Mouse (Mus musculus): Measurements from ENCODE around the gene Rmi1. TPM values are rescaled to one million over a fixed set of nuclear protein-coding genes. Genes with fewer than 3 reads are reported as not detected.
"Not testable (repeated sequence)": the region's sequence is repeated elsewhere in the genome, so short reads cannot be mapped to it uniquely, and the experiment has no call there.

The Rmi1 gene
- polyA plus RNA-seq (2012; rRNA removed) = 9.1 and 10.3 TPM in 2 replicates

- no peak for DNase-seq (ENCODE audit: low read depth)
Observed at GRCm38 (mm10) chr13:58402003-58402743, at the start of gene Rmi1. Rmi1 (plus strand) TSS chr13:58402248.

DNA sequence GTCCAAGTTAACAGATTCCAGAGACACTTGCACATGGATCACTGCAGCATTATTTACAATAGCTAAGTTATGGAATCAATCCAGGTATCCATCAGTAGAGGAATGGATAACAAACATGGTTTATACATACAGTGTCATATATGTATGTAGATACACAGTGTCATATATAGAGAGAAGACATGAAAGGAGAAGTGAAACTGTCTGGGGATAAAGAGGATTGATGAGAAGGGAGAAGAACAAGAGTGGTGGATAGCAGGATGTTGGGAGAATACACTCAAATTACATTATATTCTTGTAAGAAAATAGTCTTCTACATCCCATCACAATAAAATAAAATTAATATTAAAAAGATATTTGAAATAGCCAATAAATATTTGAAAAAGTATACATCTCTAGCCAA is 49.1 kb upstream of the Rmi1 start:
- no peak for DNase-seq (ENCODE audit: low read depth)

- DNase-seq (ENCODE audit: low read depth) = peak; percentile 50
Observed at GRCm38 (mm10) chr13:58358629-58359303, 43.3 kb upstream of the Rmi1 start, which contains the start of gene Kif27. Kif27 (minus strand) TSS chr13:58359122.

GRCm38 (mm10) chr13:58359304-58359653 is 42.8 kb upstream of the Rmi1 start:
- no peak for DNase-seq (ENCODE audit: low read depth)

- DNase-seq (ENCODE audit: low read depth) = no peak
Observed at GRCm38 (mm10) chr13:58364353-58365175, 37.5 kb upstream of the Rmi1 start.

GRCm38 (mm10) chr13:58365179-58365578 is 36.9 kb upstream of the Rmi1 start:
- not testable (repeated sequence) for DNase-seq (ENCODE audit: low read depth)

- no peak for DNase-seq (ENCODE audit: low read depth)
Observed at GRCm38 (mm10) chr13:58366373-58366772, 35.7 kb upstream of the Rmi1 start.

GRCm38 (mm10) chr13:58367641-58368040 is 34.4 kb upstream of the Rmi1 start:
- no peak for DNase-seq (ENCODE audit: low read depth)

DNA sequence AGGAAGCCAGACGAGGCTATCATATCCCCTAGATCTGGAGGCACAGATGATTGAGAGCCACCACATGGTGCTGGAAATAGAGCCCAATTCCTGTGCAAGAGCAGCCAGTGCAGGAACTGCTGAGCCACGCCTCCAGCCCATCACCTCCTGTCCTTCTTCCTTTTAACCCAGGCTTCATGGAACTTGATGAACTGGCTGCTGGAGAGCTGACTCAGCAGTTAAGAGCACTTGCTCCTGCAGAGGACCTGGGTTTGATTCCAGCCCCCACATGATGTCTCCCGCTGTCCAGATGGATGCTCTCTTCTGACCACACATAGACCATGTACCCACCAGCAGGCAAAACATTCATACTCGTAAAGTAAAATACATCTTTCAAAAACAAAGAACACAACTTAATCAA is 33.2 kb upstream of the Rmi1 start:
- DNase-seq (ENCODE audit: low read depth) = no peak

GRCm38 (mm10) chr13:58372278-58373152 is 29.5 kb upstream of the Rmi1 start:
- DNase-seq (ENCODE audit: low read depth) = no peak

- no peak for DNase-seq (ENCODE audit: low read depth)
Observed at GRCm38 (mm10) chr13:58373153-58373470, 28.9 kb upstream of the Rmi1 start.

GRCm38 (mm10) chr13:58384371-58384770 is 17.7 kb upstream of the Rmi1 start:
- no peak for DNase-seq (ENCODE audit: low read depth)

DNA sequence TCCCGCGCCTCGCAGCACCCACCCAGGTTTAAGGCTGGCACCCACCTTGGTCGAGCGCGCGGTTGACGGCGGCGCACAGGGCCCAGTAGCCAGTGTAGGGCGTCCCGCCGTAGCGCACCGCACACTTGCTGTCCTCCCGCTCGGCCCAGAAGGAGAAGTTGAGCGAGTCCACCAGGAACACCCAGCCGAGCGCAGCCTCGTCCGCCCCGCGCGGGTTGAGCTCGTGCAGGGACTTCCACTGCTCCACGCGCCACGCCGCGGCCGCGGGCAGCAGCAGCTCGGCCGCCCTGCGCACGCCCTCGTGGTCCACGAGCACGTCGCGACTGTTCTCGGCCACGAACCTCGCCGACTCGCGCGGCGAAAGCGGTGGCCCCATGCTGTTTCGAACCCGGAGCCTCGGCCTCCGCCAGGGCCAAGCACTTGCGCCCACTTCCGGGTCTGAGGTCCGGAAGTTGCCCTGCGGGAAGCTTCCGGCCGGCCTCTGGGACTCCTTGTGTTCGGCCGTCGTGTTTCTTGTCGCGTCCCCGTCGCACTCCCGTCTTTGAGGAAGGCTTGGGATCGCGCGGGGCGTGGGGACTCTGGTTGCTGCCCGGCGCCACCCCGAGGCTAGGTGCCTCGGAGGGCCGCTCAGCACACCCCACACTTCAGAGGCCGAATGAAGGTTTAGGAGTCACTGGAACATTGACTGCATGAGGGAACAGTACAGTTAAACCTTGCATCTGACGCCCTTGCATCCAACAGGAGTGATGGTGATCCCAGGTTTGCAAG is 17.1 kb upstream of the Rmi1 start, which contains the start of gene 2210016F16Rik:
TSS of gene 2210016F16Rik (minus strand) at position 447 of the 768 bp plus-strand sequence.
- DNase-seq (ENCODE audit: low read depth) = no peak

GRCm38 (mm10) chr13:58385547-58385920 is 16.5 kb upstream of the Rmi1 start:
- DNase-seq (ENCODE audit: low read depth) = no peak

- DNase-seq (ENCODE audit: low read depth) = no peak
Observed at GRCm38 (mm10) chr13:58387948-58388347, 14.1 kb upstream of the Rmi1 start.

- DNase-seq (ENCODE audit: low read depth) = no peak
Observed at GRCm38 (mm10) chr13:58388379-58388778, 13.7 kb upstream of the Rmi1 start.

GRCm38 (mm10) chr13:58389324-58389951 is 12.6 kb upstream of the Rmi1 start:
- DNase-seq (ENCODE audit: low read depth) = no peak

GRCm38 (mm10) chr13:58394392-58394791 is 7.7 kb upstream of the Rmi1 start:
- not testable (repeated sequence) for DNase-seq (ENCODE audit: low read depth)

DNA sequence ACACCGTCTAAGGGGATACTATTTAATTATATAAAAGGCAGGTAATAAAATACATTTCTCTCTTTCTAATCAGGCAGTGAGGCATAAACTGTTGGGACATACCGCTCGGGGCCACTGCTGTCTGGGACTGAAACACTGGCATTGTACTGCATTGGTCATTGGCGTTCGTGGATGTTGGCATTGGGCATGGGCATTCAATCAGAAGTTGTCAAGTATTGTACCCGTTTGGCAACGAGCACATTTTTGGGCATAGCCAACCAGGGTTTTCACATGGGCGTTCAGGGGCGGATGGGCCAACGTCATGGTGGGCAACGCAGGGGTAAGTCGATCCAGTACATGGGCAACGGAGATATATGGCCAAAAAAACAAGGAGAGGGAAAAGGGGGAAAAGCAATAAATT is 4.4 kb upstream of the Rmi1 start:
- no peak for DNase-seq (ENCODE audit: low read depth)

GRCm38 (mm10) chr13:58400576-58400975 is 1.5 kb upstream of the Rmi1 start:
- no peak for DNase-seq (ENCODE audit: low read depth)

Data from gonadal fat pad, adult 2 months (tissue).